Mouse (Mus musculus): ENCODE results near the gene Srpr.

Gene Srpr

GRCm38 (mm10) chr9:35262418-35262817, 62.4 kb downstream of the Srpr start:
- DNase-seq (ENCODE audit: low read depth): no peak

GRCm38 (mm10) chr9:35263431-35263830, 63.5 kb downstream of the Srpr start:
- no peak for DNase-seq (ENCODE audit: low read depth)

DNA sequence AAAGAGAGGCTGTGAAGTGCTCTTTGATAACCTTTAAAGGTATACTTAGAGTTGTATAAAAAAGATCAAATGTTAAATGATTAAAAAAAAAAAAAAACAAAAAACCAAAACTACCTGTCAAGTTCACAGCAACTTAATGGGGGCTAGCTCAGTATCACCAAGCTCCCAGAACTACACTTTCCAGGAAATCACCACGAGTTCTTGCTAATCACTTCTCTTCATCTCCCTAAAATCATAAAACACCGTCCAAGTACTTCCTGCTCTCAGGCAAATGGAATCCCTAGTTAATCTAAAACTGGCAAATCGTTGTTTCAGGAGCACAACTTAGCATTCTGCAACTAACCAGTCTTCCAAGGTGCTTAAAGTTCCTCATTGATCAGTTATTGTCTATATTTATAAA, 64.5 kb downstream of the Srpr start:
- no peak for DNase-seq (ENCODE audit: low read depth)

DNA sequence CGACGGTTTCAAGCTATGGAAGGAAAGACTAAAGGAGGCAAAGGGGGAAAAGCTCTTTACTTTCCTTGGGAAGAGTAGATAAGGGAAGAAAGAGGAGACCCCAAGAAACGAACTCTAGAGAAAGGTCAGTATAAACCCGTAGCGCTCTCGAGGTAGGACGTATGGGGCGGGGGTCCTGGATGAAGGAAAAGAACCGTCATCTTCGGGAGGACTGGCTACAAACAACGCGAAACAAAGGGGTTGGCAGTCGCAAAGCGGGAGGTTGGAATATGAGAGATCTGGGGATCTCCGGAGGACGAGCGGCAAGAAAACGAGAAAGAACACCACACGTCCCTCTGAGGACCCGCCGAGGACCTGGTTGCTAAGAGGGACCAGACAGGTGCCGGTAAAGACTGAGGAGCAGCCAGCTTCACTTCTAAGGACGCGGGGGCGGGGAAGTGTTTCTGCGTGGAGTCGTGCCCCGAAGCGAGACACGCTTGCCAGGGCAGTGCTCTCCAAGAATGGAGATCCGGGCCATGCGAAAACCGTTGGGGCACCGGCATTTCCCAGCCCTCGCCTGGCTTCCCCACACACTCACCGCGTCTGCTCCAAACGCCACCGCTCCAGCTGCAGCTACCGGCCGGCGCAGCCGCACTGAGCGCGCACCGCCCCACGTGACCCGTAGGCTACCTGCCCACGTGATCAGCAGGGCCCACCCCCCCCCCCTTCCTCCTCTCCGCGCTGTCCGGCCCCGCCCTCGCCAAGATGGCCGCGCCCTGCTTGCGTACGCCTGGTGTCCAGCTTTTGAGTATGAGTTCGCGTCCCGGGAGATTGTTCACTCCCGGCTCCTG, 67.4 kb downstream of the Srpr start, which contains the start of the genes Fam118b and Rpusd4:
Gene Fam118b (minus strand): TSS at position 660 of the 830 bp plus-strand sequence.
Gene Rpusd4 (plus strand): TSS at position 720 of the 830 bp plus-strand sequence.
- DNase-seq (ENCODE audit: low read depth): peak; percentile 94

DNA sequence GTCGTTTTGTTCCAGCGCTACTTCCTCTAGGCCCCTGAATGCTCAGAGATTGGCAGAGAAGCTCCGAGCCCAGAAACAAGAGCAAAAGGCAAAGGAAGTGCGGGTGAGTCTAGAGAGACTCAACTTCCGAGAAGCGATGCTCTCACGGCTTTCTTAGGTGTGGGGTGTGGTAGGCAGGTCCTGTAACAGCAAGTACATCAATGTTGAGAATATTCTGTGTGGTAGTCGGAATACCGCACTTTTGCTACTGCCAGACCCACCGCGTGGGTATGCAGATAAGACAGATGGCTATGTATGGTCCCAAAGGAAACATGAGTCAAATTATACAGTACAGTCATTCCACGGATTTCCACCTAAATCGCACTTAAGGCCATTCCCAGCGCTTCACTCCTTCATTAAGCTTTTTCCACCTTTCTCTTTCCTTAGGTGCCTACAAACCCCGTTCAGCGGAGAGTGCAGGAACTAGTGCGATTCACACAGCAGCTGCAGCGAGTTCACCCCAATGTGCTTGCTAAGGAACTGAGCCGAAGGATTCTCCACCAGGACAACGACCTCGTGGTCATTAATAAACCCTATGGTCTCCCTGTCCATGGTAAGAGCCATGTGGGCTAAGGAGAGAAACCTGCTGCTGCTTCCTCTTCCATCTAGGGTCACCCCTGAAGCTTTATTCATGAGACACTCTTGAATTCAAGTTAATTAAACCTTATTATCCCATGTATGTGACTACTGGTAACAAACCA, 68.2 kb downstream of the Srpr start:
- no peak for DNase-seq (ENCODE audit: low read depth)

DNA sequence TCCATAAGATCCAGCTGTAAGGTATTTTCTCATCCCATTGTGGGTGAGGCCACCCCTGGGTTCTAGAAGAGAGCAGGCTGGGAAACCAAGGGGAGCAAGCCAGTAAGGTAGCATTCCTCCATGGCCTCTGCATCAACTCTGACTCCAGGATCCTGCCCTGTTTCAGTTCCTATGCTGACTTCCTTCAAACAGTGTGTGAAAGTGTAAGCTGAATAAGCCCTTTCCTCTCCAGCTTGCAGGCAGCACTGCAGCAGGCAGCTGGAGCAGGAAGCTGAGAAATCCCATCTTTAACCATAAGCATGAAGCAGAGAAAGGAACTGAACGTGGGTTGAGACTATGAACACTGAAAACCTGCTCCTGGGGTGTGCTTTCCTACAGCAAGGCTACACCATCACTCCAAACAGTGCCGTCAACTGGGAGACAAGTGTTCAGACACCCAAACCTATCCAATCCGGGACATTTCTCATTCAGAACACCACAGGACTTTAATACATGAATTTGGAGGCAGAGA, 77.9 kb downstream of the Srpr start:
- DNase-seq (ENCODE audit: low read depth): no peak

DNA sequence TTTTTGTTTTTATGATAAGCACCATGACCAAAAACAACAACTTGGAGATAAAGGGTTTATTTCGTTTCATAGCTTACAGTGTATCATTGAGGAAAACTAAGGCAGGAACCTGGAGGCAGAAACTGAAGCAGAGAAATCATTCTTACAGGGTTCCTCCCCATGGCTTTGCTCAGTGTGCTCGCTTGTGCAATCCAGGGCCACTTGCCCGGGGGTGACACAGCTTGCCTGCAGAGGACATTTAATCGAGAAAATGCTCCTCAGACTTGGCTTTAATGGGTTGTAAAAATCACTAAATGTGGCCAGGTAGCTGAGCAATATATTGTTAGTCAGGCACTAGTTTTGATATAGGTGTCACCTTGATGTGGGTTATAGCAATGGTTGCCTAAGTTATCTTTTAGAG, 78.5 kb downstream of the Srpr start:
- DNase-seq (ENCODE audit: low read depth): no peak

DNA sequence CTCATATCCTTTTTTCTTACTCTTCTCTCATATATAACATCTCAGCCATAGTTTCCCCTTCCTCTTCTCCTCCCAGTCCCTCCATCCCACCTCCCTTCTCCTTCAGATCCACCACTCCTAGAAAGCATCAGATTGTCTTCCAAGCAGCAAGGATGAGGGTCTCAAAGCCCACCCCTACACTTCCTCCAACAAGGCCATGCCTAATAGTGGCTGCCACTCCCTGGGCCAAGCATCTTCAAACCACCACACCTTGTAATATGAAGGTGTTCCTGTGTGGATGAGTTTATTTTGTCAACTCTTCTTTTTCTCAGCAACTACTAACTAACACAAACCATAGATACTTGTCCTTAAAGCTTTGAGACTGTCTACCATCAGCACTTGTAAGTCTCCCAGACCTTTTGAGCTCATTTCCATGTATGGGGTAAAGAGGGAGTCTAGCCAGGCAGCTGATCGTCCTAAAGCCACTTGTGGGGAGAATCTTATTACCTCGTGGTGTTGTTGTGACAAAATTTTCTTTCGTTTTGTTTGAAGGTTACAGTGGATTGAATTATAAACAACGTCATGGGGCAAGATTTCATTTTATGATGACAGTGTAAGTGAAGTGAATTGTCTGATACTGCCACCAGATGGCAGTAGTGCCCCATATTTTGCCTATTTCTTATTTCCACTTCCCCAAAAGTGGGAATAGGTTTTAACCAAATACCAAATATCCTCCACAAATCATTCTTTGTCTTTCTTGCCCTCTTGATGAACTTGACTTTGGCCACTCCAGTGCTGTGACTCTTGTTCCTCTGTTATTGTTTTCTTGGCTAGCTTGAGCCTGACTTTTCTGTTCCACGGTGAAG, 82.3 kb downstream of the Srpr start:
- peak; percentile 83 for DNase-seq (ENCODE audit: low read depth)

DNA sequence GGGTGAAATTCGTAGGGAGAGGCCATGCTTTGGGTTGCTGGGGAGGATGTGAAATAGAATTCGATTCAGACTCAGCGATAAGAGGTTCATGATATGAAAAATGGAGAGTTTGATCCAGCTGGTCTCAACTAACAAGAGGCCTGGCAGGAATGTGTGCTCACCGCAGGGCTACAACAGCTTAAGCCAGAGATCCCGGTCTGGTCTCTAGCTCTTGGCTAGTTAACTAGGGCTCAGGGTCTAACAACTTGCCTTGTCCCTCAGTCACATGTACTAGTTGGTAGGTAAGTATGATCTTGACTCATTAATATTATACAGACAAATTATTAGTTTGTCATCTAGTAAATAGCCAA, 82.9 kb downstream of the Srpr start:
- no peak for DNase-seq (ENCODE audit: low read depth)

DNA sequence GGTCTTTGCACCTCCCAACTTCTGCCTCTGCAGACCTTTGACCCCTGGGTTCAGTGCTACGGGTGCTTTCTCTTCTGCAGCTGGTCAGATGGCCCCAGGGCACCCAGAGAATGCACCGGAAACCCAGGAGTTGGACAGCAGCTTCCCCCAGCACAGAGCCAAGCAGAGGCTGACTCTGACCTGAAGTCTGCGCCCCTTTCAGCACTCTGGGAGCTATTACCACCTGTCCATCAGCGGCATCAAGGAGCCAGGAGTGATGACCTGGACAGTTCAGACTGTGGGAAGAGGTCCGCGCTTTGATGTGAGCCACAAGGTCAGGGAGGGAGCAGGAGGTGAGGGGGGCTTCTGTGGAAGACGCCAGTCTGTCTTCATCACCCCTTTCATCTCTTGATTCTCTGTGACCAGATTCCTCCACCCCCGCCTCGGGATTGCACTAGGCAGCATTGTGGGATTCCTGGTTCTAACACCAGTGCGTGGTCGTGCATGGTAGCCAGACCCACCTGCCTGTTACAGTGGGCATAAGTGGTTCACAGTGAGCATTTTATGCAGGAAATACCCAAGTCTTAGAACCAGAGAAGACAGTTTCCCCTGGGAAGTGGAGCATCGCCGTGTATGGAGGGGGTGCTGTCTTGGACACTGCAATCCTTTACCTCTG, 83.6 kb downstream of the Srpr start:
- no peak for DNase-seq (ENCODE audit: low read depth)

DNA sequence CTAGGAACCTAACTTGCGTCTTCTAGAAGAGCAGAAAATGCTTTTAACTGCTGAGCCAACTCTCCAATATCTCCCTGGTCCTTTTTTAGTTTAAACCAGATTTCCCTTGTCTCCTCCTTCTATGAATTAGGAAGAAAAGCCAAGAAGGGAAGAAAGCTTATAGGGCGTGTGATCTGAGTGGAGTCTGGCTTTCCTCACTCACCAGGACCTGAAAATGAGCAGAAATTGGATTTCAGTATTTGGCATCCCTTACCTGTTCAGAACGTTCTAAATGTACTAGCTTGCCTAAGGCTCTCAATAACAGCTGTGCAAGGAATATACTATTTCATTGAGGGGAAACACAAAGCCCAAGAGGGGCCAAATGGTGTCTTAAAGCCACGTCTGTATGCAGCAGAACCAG, 84.4 kb downstream of the Srpr start:
- DNase-seq (ENCODE audit: low read depth): no peak

GRCm38 (mm10) chr9:35286351-35286750, 86.4 kb downstream of the Srpr start:
- DNase-seq (ENCODE audit: low read depth): no peak

GRCm38 (mm10) chr9:35289992-35290391, 90.0 kb downstream of the Srpr start:
- no peak for DNase-seq (ENCODE audit: low read depth)

- DNase-seq (ENCODE audit: low read depth): no peak
These were observed 90.4 kb downstream of the Srpr start for GRCm38 (mm10) chr9:35290417-35290816.

DNA sequence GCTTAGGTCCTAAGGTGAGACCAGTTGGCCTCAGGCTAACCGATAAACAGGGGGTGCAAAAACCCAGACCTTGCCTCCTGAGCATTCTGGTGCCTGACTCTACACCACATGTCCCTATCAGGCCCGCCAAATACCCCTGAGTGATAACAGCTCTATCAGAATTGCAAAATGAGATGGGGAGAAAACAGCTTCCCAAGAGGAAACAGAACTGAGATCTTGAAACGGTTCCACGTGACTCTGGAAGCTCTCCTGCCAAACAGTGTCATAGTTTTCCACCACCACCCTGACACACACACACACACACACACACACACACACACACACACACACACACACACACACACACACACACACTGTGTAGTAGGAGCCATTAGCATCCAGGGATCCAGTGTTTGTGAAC, 90.9 kb downstream of the Srpr start:
- no peak for DNase-seq (ENCODE audit: low read depth)

GRCm38 (mm10) chr9:35293465-35293864, 93.5 kb downstream of the Srpr start:
- DNase-seq (ENCODE audit: low read depth): no peak
